Mouse (Mus musculus): ENCODE measurements around the gene Cldn11.

Cldn11 gene

DNA sequence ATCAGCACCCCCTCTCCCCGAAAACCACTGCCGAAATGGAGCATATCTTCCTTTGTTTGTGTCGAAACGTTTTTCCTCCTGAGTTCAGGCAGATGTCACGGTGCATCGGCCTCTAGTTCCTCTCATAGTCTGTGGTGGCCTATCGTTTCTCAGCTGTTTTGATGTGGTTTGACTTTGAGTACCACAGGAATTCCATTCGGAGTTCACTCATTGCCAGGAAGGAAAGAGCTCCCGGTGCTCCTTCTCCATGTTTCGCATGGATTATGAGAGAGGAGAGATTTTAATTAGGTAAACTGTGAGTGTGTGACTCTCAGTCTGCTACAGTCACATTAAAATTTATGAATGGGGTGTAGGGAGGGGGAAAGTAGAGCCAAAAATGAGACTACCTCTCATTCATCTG, 10.3 kb downstream of the Cldn11 start:
- DNase-seq (ENCODE audit: low read depth) = no peak

DNA sequence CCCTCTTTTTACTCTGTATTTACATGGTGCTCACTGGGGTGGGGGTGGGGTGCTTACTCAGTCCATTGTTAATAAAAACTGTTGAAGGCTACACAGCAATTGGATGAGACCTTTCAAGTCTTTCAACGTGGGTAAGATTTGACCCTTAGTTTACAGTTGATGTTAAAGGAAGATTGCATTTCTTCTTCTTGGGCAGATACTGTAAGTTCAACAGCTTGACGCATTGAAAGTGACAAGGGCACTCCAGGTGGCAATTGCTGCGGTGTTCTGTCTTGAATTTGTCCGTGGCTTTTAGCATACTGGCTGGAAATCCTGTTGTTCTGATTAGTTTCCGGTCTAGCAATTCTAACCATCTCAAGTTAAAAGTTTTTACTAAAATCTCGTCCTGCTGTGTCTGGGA, 11.6 kb downstream of the Cldn11 start:
- no peak for DNase-seq (ENCODE audit: low read depth)

DNA sequence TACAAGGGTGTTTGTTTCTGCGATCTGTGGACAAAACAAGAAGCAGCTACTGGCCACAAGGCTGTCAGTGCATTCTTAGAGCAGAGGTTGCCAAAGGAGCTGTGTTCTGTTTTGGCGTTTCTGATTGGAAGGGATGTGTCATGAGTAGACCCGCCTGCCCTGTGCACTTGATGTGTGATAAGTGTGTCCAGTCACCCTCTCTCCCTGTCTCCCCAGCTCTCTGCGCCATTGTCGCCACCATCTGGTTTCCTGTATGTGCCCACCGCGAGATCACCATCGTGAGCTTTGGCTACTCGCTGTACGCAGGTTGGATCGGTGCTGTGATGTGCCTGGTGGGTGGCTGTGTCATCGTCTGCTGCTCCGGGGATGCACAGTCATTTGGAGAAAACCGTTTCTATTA, 13.1 kb downstream of the Cldn11 start:
- DNase-seq (ENCODE audit: low read depth) = no peak

DNA sequence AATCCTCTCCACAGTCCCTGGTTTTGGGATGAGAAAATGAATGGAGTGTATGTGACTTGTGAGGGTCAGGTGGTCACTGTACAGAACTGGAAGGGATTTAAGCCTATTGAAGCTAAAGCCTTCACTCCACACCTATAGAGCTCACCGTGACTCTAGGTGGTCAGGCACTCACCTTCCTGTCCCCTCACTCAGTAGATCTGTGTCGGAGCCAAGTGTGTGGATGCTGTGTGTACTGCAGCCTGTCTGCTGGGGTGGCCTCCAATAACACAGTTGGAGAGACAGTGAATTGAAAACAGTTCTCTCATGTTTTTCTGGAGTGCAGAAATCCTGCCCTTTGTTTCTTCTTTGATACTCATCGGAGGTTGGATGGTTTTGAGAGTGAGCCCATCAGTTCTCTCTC, 16.1 kb downstream of the Cldn11 start:
- DNase-seq (ENCODE audit: low read depth) = no peak

DNA sequence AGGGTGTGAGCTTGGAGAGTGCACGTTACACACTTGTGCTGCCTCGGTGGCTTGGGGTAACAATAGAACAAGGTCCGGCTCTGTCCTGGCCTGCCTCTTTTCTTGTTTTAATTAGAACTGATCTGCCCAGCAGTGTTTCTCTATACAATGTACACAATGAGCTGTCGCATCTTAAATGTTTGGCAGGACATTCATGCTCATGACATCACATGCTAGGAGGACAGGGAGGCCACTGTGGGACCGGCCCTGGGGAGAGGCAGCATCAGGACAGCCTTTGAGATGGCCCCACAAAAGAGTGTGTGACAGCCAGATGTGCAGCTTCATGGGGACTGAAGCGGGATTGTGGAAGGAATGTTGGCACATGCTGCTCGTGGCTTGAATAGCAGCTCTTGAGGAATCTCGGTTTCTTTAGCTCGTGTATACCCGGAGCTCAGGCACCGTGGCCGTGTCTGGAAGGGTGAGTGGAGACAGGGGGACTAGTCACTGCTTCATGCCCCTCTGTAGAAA, 16.7 kb downstream of the Cldn11 start:
- no peak for DNase-seq (ENCODE audit: low read depth)

DNA sequence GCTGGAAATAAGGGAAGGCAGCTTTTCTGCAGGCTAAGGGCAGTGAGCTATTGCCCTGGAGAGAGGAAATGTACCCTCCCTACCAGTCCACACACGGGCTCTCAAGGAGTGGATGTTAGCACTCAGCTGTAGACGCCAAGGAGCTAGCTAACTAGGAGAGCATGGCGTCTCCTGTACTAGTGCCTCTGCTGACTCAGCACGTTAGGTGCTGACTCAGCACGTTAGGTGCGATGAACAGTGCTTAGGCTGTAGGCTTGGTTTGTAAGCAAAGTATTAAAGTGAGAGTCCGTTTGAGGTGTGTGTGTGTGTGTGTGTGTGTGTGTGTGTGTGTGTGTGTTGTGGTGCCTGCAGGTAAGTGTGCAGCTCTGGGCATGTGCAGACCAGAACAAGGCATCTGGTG, 40.6 kb downstream of the Cldn11 start:
- no peak for DNase-seq (ENCODE audit: low read depth)

DNA sequence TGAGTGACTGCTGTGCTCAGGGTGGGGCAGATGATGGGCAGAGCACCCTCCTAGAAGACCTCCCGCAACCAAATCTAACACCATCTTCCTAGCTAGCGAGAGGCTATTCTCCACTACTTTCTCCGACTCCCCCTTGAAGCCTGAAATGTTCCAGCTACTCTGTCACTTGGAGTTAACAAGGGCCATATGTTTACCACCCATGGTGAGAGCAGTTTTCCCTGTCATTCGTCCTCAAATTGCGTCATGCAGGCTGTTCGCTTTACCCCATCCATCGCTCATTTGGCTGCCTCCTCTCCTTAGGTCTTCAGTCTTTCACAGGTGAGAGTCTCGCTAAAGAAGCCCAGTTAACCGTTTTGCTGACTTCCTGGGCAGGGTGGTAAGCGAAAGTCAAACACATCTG, 41.7 kb downstream of the Cldn11 start:
- DNase-seq (ENCODE audit: low read depth) = no peak

DNA sequence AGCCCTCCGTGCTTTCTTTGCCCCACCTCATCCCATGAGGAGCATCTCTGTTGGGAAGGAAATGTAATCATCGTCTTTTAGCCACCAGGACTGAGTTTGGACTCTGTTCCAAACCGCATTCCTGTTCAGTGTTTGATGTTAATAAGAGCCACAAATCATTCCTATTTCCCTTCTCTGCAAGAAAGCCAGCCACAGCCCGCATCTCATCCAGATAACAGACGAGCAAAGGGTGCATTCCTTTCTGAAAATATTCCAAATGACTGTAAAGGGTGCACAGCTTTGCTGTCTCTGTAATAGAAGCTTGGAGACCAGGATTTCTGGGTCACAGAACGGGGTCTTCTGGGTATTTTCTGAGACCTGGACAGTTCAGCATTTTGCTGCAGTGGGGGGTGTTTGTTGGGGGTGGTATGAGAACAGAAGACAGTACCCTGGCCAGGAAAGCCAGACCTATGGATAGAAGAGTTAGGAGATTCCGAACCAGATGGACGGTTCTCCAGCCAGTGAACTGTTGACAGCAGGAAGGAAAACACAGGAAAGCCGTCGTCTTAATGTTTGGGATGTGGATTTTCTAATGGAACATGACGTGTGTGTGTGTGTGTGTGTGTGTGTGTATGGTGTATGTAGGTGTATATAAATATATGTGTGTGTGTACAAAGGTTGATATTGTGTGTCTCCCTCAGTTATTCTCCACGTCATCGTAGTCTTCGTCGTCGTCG, 49.6 kb downstream of the Cldn11 start:
- no peak for DNase-seq (ENCODE audit: low read depth)

DNA sequence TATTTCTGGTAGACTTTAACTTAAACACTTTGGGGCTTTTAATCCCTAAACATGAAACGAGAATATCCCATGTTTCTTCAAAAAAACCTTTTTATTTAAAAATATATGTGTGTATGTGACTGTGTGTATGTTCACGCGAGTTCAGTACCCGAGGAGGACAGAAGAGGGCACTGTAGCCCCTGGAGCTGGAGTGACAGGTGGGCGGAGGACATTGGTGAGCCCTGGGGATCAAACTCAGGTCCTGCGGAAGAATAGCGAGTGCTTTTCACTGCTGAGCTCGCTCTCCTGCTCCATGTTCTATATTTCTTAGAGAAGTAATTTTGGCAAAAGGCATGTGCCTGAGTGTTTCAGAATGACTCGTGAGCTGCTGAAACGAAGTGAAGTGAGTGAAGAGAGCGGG, 54.2 kb downstream of the Cldn11 start:
- DNase-seq (ENCODE audit: low read depth) = no peak

DNA sequence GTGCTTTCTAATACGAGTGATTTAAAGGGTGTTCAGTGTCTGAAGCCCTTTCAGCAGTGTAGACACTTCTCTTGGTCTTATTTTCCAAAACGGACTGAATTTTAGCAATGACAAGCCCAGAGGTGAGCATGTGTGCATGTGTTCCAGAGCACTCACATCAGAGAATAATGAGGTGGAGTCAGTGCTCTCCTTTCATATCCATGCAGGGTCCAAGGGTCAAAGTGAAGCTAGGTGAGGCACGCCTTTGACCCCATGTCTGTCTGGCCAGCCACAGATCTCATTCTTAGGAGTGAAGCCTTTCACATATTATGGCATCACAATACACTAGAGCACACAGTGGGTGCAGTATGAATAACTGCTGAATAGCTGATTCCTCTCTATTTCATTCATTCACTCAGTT, 55.4 kb downstream of the Cldn11 start:
- no peak for DNase-seq (ENCODE audit: low read depth)

DNA sequence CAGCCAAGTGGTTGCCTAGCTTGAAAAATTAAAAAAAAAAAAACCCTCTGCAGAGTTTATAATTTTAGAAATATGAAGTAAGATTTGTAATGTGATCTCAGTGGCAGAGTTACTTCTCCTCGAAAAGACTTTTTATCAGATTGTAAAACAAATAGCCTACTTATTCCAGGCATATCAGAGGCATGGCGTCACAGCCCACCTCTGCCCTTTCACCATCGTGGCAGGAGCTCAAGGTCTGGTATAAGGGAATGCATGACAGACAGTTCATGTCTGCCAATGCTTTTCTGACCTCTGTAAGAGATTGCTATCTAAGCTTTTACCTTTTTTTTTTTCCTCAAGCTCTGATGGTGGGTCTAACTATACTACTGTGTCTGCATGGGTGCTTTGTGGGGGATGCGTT, 58.3 kb downstream of the Cldn11 start:
- DNase-seq (ENCODE audit: low read depth) = no peak

DNA sequence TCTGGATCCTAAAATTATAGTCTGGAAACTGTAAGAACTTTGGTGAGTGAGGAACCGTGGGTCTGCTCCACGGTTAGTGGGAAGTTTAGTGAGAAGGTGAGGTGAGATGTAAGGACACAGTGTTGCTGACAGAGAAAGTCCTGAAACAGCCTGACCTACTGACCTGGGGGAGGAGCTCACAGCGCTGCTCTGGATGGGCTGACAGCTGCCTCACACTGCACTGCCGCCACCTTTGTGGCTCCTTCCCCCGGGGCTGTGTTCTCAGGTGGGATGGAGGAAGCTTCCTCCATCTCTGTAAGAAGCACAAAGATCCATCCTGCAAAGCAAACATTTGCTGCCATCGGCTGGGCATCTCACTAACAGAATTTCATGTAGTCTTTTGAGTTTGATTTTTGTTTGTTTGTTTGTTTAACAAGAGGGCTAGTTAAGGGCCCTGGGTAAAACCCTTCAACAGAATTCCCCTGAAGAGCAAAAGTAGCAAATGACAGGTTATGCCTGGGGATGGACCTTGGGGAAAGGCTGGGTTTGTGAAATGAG, 58.8 kb downstream of the Cldn11 start:
- no peak for DNase-seq (ENCODE audit: low read depth)

DNA sequence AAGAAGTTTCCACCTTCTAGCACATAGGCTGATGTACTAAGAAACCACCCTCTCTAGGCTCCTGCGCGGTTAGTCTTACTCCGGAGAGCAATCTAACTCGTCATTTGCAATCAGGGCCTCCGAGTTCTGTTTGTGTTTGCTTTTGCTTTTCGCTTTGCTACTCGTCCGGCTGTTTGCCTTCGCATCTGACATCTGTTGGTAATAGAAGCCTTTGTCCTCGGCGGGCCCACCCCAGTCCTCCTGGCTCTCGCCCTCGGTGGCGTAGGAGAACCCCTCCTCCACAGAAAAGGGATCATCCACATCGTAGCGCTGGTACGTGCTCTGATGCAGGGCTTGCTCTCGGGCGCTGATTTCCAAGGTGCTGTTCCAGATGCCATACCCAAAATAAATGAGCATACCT, 59.3 kb downstream of the Cldn11 start:
- no peak for DNase-seq (ENCODE audit: low read depth)

DNA sequence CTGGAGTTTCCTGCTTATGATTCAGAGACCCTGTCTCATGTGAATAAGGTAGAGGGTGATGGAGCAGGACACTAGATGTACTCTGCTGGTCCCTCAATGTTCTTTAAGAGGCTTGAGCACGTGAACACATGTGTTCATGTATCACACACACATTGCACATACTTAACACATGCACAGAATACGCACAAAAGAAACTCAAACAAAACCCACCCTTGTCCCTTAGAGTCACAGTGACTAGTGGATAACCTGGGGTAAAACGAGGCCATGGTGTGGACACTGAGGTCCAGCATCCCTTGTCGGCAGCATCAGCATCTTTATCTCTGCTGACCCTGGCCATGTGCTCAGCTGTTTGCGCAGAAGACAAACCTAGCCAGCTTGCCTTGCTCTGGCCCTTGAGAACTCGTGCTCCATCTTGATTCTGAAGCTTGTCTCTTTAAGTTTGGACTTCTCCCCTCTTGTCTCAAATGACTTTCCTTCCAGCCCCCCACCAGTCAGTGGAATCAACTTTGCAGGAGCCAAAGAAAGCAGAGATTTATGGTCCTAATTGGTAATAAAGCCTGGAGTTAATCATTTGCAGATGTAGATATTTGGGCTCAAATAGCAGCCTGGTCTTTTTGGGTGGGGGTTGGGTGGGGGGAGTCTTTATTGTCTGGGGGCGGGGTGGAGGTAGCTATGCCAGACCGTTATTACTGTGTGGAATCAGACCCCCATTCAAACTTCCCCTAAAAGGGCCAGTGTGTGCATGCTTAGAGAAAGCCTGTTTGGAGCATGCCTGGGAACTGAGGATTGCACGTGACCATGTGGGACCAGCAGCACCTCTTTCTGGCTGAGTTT, 62.7 kb downstream of the Cldn11 start:
- DNase-seq (ENCODE audit: low read depth) = no peak

DNA sequence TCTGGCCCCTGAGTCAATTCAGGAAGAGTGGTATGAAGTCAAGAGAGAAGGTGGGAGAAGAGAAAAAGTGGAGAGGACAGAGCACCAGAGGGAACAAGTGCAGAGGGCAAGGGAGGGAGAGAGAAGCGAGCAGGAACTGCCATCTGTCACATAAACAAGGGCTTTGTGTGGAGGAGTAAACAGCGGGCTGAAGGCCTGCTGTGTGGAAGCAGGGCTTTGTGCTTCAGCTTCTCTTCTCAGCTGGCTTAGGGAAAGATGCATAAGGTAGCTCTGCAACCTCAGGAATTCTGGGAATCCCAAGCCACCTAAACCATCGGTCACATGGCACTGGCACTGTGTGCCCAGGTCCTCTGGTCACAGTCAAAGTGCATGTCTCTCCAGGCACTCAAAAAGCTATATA, 64.1 kb downstream of the Cldn11 start:
- no peak for DNase-seq (ENCODE audit: low read depth)

Data from c-Kit-positive CD71-positive TER-119-negative erythroid progenitor cells, embryonic 14.5 days (primary cell).